Mouse (Mus musculus) bone marrow macrophage, adult 2 months (primary cell): ENCODE data around the gene Il12b. TPM values are rescaled to one million over a fixed set of nuclear protein-coding genes. Genes with fewer than 3 reads are reported as not detected.
A peak's percentile ranks its signal among the peaks of the same experiment; 100 is the strongest.

ENCODE experiments used
- H3K27ac ChIP-seq: 2 replicates; pipeline ENCODE4 v1.5.1; 2012; ENCODE audit warnings: low read depth, low read length; ENCODE audit not compliant: insufficient read depth
- H3K4me1 ChIP-seq: 2 replicates; pipeline ENCODE4 v1.6.1; 2012; ENCODE audit warnings: low read length; ENCODE audit not compliant: control insufficient read depth, insufficient read depth
- H3K4me3 ChIP-seq: 2 replicates; pipeline ENCODE4 v1.5.1; 2012; ENCODE audit warnings: mild to moderate bottlenecking, low read length, moderate library complexity; ENCODE audit not compliant: insufficient read depth
- CTCF ChIP-seq: IDR thresholded peaks from 2 replicates; pipeline ENCODE4 v1.5.1; 2012; ENCODE audit warnings: low read depth, mild to moderate bottlenecking, low read length, moderate library complexity
- POLR2A ChIP-seq: IDR thresholded peaks from 2 replicates; pipeline ENCODE4 v1.6.1; 2012; ENCODE audit warnings: mild to moderate bottlenecking, low read depth, low read length, borderline replicate concordance
- polyA plus RNA-seq: library from polyadenylated mRNA; stranded (reverse); fragments of >200 nt; gene quantifications from 2 replicates; pipeline ENCODE4 v1.2.4, GENCODE M21; 2012; ENCODE audit not compliant: missing spikeins, insufficient read depth, insufficient read length

The Il12b gene
- polyA plus RNA-seq, 1 experiment = not detected

DNA sequence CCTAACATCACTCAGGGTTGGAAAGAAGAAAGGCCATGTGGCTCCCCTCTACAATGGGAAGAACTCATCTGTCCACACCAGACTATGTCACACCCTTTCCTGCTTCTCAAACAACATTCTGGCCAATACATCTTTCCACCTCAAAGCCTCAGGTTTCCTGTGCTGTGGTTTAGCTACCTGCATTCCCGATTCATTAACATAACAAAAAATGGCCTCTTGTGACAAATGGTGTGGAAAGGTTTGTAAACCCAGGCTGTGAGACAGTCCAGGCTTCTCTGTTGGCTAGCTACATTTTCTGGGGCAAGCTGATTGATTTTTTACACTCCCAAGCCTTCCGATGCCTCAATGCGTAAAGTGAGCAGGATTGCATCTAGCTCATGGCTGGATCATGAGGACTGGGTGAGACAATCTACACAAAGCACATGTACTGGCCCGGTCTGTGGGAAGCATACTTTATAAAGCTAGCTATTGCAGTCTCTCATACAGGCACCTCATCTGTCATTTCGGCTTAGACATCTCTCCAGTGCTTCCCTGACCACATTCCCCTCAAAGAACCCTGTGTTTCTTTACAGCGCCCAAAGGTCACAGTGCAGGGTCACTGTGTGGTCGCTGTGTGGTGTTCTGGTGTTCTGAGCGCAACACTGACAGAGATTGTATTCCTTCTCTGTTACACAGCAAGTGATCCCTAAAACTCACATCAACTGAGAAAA is 6.6 kb upstream of the Il12b start:
- H3K4me1 ChIP-seq = peaks cover 18% of the 10 kb centered on the region
- no peak overlapping the region for H3K27ac ChIP-seq
- H3K4me3 ChIP-seq = no peak overlapping the region
- TF ChIP-seq CTCF = no peak
- TF ChIP-seq POLR2A = no peak

DNA sequence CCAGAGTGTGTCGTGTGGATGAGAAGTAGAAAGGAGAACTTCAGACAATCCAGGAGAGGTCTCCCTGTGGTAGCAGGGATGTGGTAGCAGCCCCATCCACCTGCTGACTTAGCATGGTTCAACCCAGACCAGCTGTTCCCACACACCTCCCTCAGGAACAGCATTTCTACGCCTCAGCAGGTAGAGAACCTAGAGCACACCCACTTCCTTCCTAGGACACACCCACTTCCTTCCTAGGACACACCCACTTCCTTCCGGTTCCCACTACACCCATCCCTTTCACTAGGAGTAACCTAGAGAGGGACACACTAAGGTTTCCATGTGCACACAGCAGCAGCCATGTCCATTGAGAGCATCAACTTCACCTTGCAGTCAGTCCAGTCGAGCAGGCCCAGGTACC is 4.5 kb upstream of the Il12b start:
- Histone ChIP-seq H3K27ac (no peak overlapping the region), H3K4me3 (no peak overlapping the region), H3K4me1 (peaks cover 18% of the 10 kb centered on the region)
- TF ChIP-seq CTCF = no peak
- TF ChIP-seq POLR2A = no peak

DNA sequence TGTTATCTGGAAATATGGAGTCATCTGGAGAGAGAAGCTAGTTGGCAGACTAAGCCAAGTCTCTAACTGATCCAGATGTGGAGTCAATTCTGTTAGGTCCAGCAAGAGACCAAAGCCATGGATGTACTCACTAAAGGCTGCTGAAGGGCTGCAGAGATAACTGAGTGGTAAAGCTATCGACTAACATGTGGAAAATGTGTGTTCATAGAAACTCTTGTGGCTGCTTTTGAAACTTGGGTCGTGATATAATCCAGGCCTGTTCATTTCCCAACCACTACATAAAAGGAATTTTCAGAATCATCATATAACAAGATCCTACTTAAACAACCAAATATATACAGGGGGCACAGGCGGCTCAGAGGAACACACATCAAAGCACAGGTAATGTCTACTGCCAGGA is 2.3 kb upstream of the Il12b start:
- no peak overlapping the region for H3K4me3 ChIP-seq
- H3K4me1 ChIP-seq = peaks cover 20% of the 10 kb centered on the region
- no peak for TF ChIP-seq CTCF
- no peak for TF ChIP-seq POLR2A
- no peak overlapping the region for H3K27ac ChIP-seq

DNA sequence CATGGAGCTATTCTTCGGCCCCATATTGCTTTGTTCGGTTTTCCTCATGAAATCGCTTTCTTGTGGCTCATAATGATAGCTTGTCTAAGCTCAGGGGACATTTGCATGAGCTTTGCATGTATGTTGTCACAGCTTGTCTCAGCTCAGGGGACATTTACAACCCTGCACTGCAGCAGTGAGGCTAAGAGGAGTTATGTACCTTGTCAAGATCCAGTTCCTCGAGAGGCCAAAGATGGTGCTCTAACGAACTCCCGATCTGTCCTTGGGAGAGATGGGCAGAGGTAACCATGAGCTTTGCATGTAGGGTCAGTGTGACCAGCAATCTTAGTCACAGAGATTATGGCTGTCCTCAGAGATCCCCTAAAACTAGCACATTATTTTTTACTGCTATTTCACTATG is 1.5 kb upstream of the Il12b start:
- Histone ChIP-seq H3K27ac (no peak overlapping the region), H3K4me1 (peaks cover 20% of the 10 kb centered on the region), H3K4me3 (no peak overlapping the region)
- TF ChIP-seq CTCF (no peak), POLR2A (no peak)

DNA sequence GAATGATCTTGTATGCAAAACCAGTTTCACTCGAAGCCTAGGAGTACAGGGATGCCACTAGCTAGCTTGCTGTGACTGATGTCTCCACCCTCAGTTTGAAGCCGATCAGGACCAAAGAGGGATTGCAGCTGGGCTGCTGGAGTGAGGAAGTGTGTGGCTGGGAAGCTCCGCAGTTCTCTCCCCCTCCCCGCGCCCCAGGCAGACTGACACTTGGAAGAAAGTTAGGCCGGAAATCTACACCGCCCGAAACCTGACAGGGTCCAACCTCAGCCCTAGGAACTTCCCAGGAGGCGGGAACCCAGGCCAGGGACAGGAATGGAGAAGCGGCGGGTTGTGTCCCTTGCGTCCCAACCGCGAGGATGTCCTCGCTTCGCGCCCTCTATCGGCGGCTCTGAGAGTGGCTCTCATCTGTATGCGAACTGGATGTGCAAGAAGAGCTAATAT is 1.1 kb upstream of the Il12b start:
- no peak for TF ChIP-seq POLR2A
- TF ChIP-seq CTCF = peak; percentile 37; the same call in 1 of the 2 replicates
- H3K4me1 ChIP-seq = peaks cover 20% of the 10 kb centered on the region
- no peak overlapping the region for H3K27ac ChIP-seq
- no peak overlapping the region for H3K4me3 ChIP-seq

DNA sequence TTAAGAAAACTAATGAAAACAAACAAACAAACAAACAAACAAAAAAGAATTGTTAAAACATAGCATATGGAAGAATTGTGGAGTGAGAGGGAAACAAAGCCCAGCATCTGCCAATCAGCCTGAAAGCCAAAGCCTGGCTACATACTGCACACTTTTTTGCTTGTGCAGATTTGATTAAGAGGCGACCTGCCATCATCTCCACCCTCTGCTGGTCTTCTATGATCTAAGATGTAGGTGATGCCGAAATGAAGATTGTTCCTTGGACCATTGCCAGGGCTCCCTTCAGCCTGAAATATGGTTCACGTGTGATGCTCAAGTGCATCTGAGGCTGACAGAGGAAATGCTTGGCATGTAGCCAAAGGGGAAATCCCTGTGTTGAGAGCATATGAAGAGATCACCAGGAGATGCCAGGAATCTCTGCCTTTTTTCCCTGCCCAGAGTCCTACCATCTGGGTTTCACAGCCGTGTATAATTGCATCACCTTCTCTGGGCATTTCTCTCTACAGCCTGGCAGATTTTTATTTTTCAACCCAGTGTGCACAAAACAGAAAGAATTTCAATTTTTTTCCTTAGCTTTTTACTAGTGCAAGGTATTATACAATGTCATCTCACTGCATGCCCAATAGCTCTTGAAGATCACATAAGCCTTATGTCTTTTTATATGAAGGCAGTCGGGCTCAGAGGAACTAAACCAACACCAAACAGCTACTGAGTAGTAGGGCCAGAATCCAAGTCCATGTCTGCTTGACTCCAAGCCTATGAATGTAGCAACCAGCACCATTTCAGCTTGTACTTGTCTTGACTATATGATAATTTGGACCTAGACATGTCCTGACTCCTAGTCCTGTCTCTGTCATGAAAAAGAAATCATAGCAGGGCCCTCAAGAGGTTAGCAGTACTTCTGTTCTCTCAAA is 2.0 kb downstream of the Il12b start:
- TF ChIP-seq POLR2A (no peak), CTCF (no peak)
- no peak overlapping the region for H3K27ac ChIP-seq
- H3K4me1 ChIP-seq = peaks cover 18% of the 10 kb centered on the region
- no peak overlapping the region for H3K4me3 ChIP-seq

DNA sequence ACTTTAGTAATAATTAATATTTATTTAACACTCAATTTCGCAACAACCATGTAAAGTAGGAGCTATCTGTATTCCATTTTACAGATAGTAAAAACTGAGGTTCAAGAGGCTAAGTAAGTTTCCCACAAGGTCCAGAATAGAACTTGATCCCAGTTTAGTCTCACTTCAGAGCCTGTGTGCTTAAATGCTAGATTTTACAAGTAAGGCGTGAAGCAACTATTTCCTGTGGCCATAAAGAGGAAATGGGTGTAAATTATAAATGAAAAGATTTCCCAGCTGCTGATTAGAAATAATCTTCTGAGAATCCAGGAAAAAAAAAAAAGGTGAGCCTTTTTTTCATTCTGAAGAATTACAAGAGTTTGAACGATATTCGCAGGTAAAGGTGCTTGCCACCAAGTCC is 5.2 kb downstream of the Il12b start:
- TF ChIP-seq CTCF (no peak), POLR2A (no peak)
- Histone ChIP-seq H3K4me1 (peaks cover 18% of the 10 kb centered on the region), H3K4me3 (no peak overlapping the region), H3K27ac (no peak overlapping the region)

DNA sequence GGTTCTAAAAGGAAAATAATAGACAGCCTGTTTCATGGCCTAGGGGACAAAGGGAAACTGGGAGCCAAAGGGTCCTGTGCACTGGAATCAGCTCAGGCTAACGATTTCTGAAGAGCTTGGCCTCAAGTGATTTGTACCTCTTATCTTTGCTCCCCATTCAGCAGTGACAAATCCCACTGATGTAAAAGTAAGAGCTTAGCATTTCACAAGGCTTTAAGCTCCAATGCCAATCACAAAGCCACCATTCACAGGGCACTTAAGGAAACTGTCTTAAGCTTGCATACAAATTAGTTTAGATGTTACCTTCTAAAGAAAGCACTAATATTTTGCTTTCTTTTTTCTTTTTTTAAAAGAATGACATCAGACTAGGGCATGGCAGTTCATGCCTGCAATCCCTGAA is 6.1 kb downstream of the Il12b start:
- peaks cover 26% of the 10 kb centered on the region for H3K4me1 ChIP-seq

DNA sequence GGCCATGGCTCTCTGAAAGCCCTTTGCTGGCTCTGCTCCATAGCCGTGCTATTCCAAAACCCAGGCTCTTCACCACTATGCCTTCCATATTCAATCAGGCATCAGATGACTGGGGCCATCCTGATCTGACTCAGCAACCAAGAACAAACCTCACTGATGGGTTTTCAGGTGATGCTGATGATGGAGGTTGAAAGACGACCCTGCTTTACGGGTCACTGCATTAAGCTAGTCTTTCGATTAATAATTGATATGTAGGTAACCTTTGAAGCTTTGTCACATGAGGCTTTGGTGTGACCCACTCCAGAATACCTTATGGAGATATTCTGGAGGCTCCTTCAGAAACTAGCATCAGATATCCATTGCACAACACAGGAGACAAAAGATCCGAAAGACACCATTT is 6.6 kb downstream of the Il12b start:
- Histone ChIP-seq H3K4me1 (peaks cover 26% of the 10 kb centered on the region), H3K27ac (no peak overlapping the region), H3K4me3 (no peak overlapping the region)
- no peak for TF ChIP-seq POLR2A
- no peak for TF ChIP-seq CTCF

More for the DNA sequence above, 6.1 kb downstream of the Il12b start:
- TF ChIP-seq CTCF (no peak), POLR2A (no peak)
- H3K27ac ChIP-seq = no peak overlapping the region
- no peak overlapping the region for H3K4me3 ChIP-seq

DNA sequence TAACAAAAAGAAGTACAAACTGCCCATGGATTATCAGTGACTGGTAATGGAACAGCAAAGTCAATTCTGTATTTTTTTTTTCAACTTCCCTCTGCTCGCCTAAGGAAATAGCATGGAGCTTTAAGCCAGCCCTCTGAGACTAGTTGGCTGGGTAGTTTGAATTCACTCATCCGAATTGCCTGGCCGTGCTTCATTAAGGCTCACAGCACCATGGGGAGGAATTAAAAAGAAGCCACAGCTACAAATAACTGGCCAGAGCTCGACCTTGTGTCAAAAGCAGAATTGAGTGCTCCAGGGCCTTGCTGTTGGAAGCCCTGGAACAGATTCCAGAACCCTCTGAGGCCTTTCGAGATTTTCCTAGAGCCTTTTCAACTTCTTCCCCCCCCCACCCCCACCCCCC is 8.8 kb downstream of the Il12b start:
- Histone ChIP-seq H3K4me3 (no peak overlapping the region), H3K4me1 (peaks cover 23% of the 10 kb centered on the region), H3K27ac (no peak overlapping the region)
- TF ChIP-seq POLR2A = no peak
